Mouse (Mus musculus) megakaryocyte-erythroid progenitor cell, adult 5-6 weeks (primary cell): Measurements from ENCODE around the gene Zbtb22. TPM values are rescaled to one million over a fixed set of nuclear protein-coding genes. Genes with fewer than 3 reads are reported as not detected.
"Not testable (repeated sequence)": the region's sequence is repeated elsewhere in the genome, so short reads cannot be mapped to it uniquely, and the experiment has no call there.

ENCODE experiments used
- ATAC-seq: replicated peaks from 2 replicates; pipeline ENCODE4 v1.8.0; 2016; ENCODE audit warnings: mild to moderate bottlenecking, inconsistent platforms; ENCODE audit not compliant: severe bottlenecking, poor library complexity, low FRiP score, low TSS enrichment
- total RNA-seq, 2 experiments: library from RNA; stranded (forward) in 1 of 2; stranded (reverse) in 1 of 2; fragments of 200-1000, 215-1000 nt in 1 of 2; fragments of >200 nt in 1 of 2; fragmentation: Nextera tagmentation in 1 of 2; gene quantifications; 2 replicates each; pipeline ENCODE4 v1.2.3; 2014 to 2017

Zbtb22 gene
- total RNA-seq, 2 experiments from 2014 or later: 18.0 to 18.6 TPM

- ATAC-seq: no peak
Observed at GRCm38 (mm10) chr17:33902491-33902890, 13.2 kb upstream of the Zbtb22 start.

- not testable (repeated sequence) for ATAC-seq
Observed at GRCm38 (mm10) chr17:33903911-33904651, 11.6 kb upstream of the Zbtb22 start.

GRCm38 (mm10) chr17:33904835-33905234, 10.9 kb upstream of the Zbtb22 start, which contains the start of gene Platr17:
TSS of gene Platr17 (plus strand) at chr17:33905135.
- not testable (repeated sequence) for ATAC-seq

- peak; percentile 3; the same call in 1 of the 2 replicates for ATAC-seq
Observed at GRCm38 (mm10) chr17:33908331-33909076, 7.2 kb upstream of the Zbtb22 start.

GRCm38 (mm10) chr17:33909077-33909868, 6.4 kb upstream of the Zbtb22 start, which contains the start of gene Daxx:
TSS of gene Daxx (plus strand) at chr17:33909414.
- peak; percentile 92 for ATAC-seq

GRCm38 (mm10) chr17:33909869-33910250, 5.8 kb upstream of the Zbtb22 start:
- ATAC-seq: peak; percentile 13

GRCm38 (mm10) chr17:33910346-33911051, 5.2 kb upstream of the Zbtb22 start:
- ATAC-seq: no peak

GRCm38 (mm10) chr17:33911052-33911812, 4.5 kb upstream of the Zbtb22 start:
- ATAC-seq: no peak

- no peak for ATAC-seq
Observed at GRCm38 (mm10) chr17:33911813-33912414, 3.8 kb upstream of the Zbtb22 start.

GRCm38 (mm10) chr17:33913264-33913663, 2.4 kb upstream of the Zbtb22 start:
- ATAC-seq: no peak

- no peak for ATAC-seq
Observed at GRCm38 (mm10) chr17:33913905-33914304, 1.8 kb upstream of the Zbtb22 start.

GRCm38 (mm10) chr17:33914969-33915391, 724 bp upstream of the Zbtb22 start:
- ATAC-seq: no peak

GRCm38 (mm10) chr17:33916294-33916693, 590 bp downstream of the Zbtb22 start:
- ATAC-seq: no peak

GRCm38 (mm10) chr17:33916847-33917655, 1.3 kb downstream of the Zbtb22 start:
- no peak for ATAC-seq

GRCm38 (mm10) chr17:33917656-33918292, 2.1 kb downstream of the Zbtb22 start:
- ATAC-seq: no peak

- peak; percentile 5 for ATAC-seq
Observed at GRCm38 (mm10) chr17:33918293-33919203, 2.8 kb downstream of the Zbtb22 start.
